Mouse (Mus musculus): ENCODE results near the gene Neurl4.

The Neurl4 gene

GRCm38 (mm10) chr11:69881787-69882670, 18.8 kb upstream of the Neurl4 start:
- no peak for DNase-seq

- no peak for DNase-seq
Observed at GRCm38 (mm10) chr11:69883066-69883465, 17.8 kb upstream of the Neurl4 start.

GRCm38 (mm10) chr11:69883527-69884151, 17.2 kb upstream of the Neurl4 start:
- DNase-seq, result no peak

GRCm38 (mm10) chr11:69884240-69884639, 16.6 kb upstream of the Neurl4 start:
- no peak for DNase-seq

- no peak for DNase-seq
Observed at GRCm38 (mm10) chr11:69884663-69885062, 16.2 kb upstream of the Neurl4 start.

- no peak for DNase-seq
Observed at GRCm38 (mm10) chr11:69886907-69887635, 13.8 kb upstream of the Neurl4 start.

- DNase-seq, result peak; percentile 32
Observed at GRCm38 (mm10) chr11:69891482-69891881, 9.4 kb upstream of the Neurl4 start.

- DNase-seq, result no peak
Observed at GRCm38 (mm10) chr11:69894671-69895070, 6.2 kb upstream of the Neurl4 start.

GRCm38 (mm10) chr11:69895291-69895690, 5.6 kb upstream of the Neurl4 start, which contains the start of gene Acap1:
Acap1 (minus strand) TSS chr11:69895539.
- no peak for DNase-seq

- no peak for DNase-seq
Observed at GRCm38 (mm10) chr11:69899870-69900269, 1.0 kb upstream of the Neurl4 start.

- peak; percentile 98 for DNase-seq
Observed at GRCm38 (mm10) chr11:69901406-69901846, 554 bp downstream of the Neurl4 start.

GRCm38 (mm10) chr11:69901993-69902392, 1.1 kb downstream of the Neurl4 start:
- peak; percentile 20 for DNase-seq

- DNase-seq, result no peak
Observed at GRCm38 (mm10) chr11:69902972-69903371, 2.1 kb downstream of the Neurl4 start.

GRCm38 (mm10) chr11:69904311-69904710, 3.4 kb downstream of the Neurl4 start:
- DNase-seq, result no peak

GRCm38 (mm10) chr11:69908645-69909044, 7.8 kb downstream of the Neurl4 start:
- DNase-seq, result no peak

GRCm38 (mm10) chr11:69909174-69909573, 8.3 kb downstream of the Neurl4 start:
- no peak for DNase-seq

GRCm38 (mm10) chr11:69910177-69910576, 9.3 kb downstream of the Neurl4 start:
- no peak for DNase-seq

GRCm38 (mm10) chr11:69910781-69911560, 10.1 kb downstream of the Neurl4 start:
- DNase-seq, result no peak

- no peak for DNase-seq
Observed at GRCm38 (mm10) chr11:69911701-69912100, 10.8 kb downstream of the Neurl4 start.

- DNase-seq, result no peak
Observed at GRCm38 (mm10) chr11:69912716-69913530, 12.1 kb downstream of the Neurl4 start.

- peak; percentile 95 for DNase-seq
Observed at GRCm38 (mm10) chr11:69913554-69914371, 12.9 kb downstream of the Neurl4 start, which contains the start of gene Gps2. Gps2 (plus strand) TSS chr11:69913888.
